Mouse (Mus musculus): ENCODE data around the gene Hpcal1. TPM values are rescaled to one million over a fixed set of nuclear protein-coding genes. Genes with fewer than 3 reads are reported as not detected.
"Not testable (repeated sequence)": the region's sequence is repeated elsewhere in the genome, so short reads cannot be mapped to it uniquely, and the experiment has no call there.

Hpcal1 gene
- polyA plus RNA-seq, 1 experiment from 2014 or later = 167 TPM

DNA sequence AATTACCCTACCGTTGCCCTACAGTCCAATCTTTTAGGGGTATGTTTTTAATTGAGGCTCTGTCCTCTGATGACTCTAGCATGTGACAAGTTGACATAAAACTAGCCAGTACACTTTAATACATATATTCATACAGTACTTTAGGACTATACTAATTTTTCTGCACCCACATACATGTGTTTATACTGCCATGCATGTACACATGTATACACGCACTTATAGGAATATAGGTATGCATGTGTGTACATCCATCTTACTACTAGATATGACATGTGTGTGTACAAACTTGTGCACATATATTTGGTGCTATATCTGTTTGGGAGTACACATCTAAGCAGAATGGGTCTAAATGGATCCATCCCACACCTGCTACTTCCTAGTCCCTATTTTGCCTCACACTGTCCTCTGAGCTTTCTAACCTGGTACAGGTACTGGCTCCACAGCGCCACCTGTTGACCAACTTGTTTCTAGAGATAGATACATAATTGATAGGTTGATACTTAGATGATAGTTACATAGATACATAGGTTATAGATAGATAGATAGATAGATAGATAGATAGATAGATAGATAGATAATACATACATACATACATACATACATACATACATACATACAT lies 105.1 kb downstream of the Hpcal1 start:
- no peaks in the 10 kb centered on the region for H3K27me3 ChIP-seq (replicated peaks; ENCODE audit: control insufficient read depth, insufficient read depth, low read length)
- H3K27ac ChIP-seq (ENCODE audit: low read depth, low read length) = no peak overlapping the region
- peak; percentile 69 for ATAC-seq
- H3K9ac ChIP-seq (ENCODE audit: low read depth, low read length) = no peak overlapping the region
- no peak overlapping the region for H3K4me2 ChIP-seq (ENCODE audit: low read length)
- H3K9me3 ChIP-seq (ENCODE audit: control insufficient read depth, low read length) = no peaks in the 10 kb centered on the region
- no peaks in the 10 kb centered on the region for H3K4me1 ChIP-seq (ENCODE audit: control insufficient read depth, insufficient read depth, low read depth, low read length)
- no peak overlapping the region for H3K4me3 ChIP-seq (ENCODE audit: low read length)
- WGBS = 65% methylated on average over 3 of the region's 3 CpGs
- peaks cover 4% of the 10 kb centered on the region; the same call in 1 of the 2 replicates for H3K36me3 ChIP-seq (ENCODE audit: control insufficient read depth, insufficient read depth, low read length)

DNA sequence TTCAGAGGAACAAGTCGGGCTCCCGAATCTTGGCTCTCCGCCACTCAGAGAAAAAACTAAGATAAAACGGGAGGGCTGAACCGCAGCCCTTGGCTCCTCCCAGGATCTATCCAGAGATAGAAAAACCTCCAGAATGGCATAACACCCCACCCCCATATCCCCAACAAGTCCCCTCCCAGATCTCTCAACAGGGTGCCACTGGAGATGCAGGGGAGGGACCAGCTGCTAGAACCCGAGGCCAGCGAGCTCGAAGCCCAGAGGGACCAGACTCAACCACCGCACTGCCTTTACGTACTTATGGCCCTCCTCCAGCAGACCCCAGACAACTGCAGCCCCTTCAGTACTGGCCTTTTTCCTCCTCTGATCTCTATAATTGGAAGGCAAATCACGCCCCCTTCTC lies 107.6 kb downstream of the Hpcal1 start:
- H3K4me3 ChIP-seq (ENCODE audit: low read length); H3K36me3 ChIP-seq (ENCODE audit: control insufficient read depth, insufficient read depth, low read length); ATAC-seq; H3K4me2 ChIP-seq (ENCODE audit: low read length); H3K4me1 ChIP-seq (ENCODE audit: control insufficient read depth, insufficient read depth, low read depth, low read length); H3K27ac ChIP-seq (ENCODE audit: low read depth, low read length); H3K9me3 ChIP-seq (ENCODE audit: control insufficient read depth, low read length); H3K9ac ChIP-seq (ENCODE audit: low read depth, low read length); H3K27me3 ChIP-seq (replicated peaks; ENCODE audit: control insufficient read depth, insufficient read depth, low read length): not testable (repeated sequence)
- WGBS = 89% methylated on average over 11 of the region's 11 CpGs

DNA sequence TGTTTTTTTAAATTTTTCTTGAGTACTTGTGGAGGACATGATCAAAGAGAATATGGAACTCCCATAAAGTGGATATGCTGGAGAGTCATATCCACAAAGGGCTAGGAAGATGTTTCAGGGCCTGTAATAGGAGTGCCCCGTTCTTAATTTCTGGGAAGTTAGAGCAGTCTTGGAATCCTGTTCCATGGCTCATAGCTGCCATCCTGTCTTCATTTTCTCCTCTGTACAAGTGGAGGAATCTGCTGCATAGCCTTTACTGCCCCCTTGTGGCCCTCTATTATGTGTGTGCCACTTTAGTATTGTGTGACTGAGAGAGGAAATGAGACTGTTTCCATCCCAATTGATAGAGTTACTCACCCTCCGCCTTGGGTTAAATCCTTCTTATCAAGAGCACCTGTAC lies 117.9 kb downstream of the Hpcal1 start:
- WGBS = 44% methylated on average over 2 of the region's 2 CpGs
- H3K4me2 ChIP-seq (ENCODE audit: low read length) = no peak overlapping the region
- ATAC-seq = peak; percentile 67
- no peaks in the 10 kb centered on the region for H3K36me3 ChIP-seq (ENCODE audit: control insufficient read depth, insufficient read depth, low read length)
- no peaks in the 10 kb centered on the region for H3K4me1 ChIP-seq (ENCODE audit: control insufficient read depth, insufficient read depth, low read depth, low read length)
- no peak overlapping the region for H3K9ac ChIP-seq (ENCODE audit: low read depth, low read length)
- no peak overlapping the region for H3K4me3 ChIP-seq (ENCODE audit: low read length)
- no peaks in the 10 kb centered on the region for H3K27me3 ChIP-seq (replicated peaks; ENCODE audit: control insufficient read depth, insufficient read depth, low read length)
- no peak overlapping the region for H3K27ac ChIP-seq (ENCODE audit: low read depth, low read length)
- no peaks in the 10 kb centered on the region for H3K9me3 ChIP-seq (ENCODE audit: control insufficient read depth, low read length)

DNA sequence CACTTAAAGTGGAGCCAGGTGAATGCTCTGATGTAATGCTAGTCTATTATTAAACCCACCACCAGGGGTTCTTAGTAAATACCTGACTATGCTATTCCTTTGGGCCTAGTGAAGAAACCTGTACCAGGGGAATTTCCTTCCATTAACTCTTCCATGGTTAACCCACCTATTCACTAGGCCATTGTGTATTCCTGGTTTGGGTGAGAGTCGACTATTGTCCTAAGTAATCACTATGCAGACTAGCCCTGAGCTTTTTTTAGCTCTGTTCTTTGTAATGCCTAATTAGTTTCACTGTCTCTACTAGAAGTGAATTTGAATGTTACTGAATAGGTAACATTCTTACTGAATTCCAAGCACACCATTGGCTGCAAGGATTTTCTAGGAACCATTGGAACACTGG lies 144.6 kb downstream of the Hpcal1 start:
- H3K4me1 ChIP-seq (ENCODE audit: control insufficient read depth, insufficient read depth, low read depth, low read length); H3K9ac ChIP-seq (ENCODE audit: low read depth, low read length); H3K36me3 ChIP-seq (ENCODE audit: control insufficient read depth, insufficient read depth, low read length); ATAC-seq; H3K4me3 ChIP-seq (ENCODE audit: low read length); H3K27ac ChIP-seq (ENCODE audit: low read depth, low read length); H3K9me3 ChIP-seq (ENCODE audit: control insufficient read depth, low read length); H3K27me3 ChIP-seq (replicated peaks; ENCODE audit: control insufficient read depth, insufficient read depth, low read length); H3K4me2 ChIP-seq (ENCODE audit: low read length): not testable (repeated sequence)
- WGBS = 84% methylated on average over 1 of the region's 1 CpGs

Other genes with a start within 250 kb of the Hpcal1 start
- 116 and 124 TPM in 2 replicates for gene Odc1, start 146.1 kb upstream of the Hpcal1 start, polyA plus RNA-seq (2015; fragmentation: Nextera tagmentation; extraction: Ambion mirVana)

Data from hindbrain, embryonic 16.5 days (tissue).